Comparison of ENCODE assay signal across 8 mouse cellular contexts in the genomic region with DNA sequence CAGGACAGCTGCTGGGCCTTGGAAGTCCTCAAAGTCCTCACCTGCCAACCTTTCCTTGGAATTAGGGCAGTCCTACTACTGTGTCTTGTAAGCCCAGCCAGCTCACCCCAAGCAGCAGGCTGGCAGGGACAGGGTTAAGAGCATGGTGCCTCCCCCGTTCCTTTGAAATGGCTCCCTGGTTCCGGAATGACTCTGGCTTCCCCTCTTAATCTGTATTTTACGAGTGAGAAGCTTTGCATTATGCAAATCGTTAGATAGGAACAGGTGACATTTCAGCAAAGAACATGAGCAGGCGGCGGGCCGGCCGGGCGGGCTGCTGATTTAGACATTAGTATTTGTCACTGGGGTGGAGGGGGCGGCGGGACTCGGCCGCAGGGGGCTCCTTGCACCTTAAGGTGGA.
A peak's percentile ranks its signal among the peaks of the same experiment; 100 is the strongest.
DNase-seq lines count a peak whose midpoint lies in the region; ATAC-seq and TF ChIP-seq lines count a peak whose summit lies in the region.

No protein-coding gene starts in this region.

- H3K9ac ChIP-seq in hindbrain, embryonic 16.5 days (ENCODE audit: low read depth, low read length), result no peak overlapping the region; the same call in 1 of the 2 replicates
- no peak overlapping the region; the same call in 1 of the 2 replicates for H3K9ac ChIP-seq in neural tube, embryonic 15.5 days (replicated peaks)

- peak; percentile 51; the same call in 1 of the 2 replicates for ATAC-seq in hindbrain, embryonic 16.5 days
- peak; percentile 52; the same call in 1 of the 2 replicates for ATAC-seq in neural tube, embryonic 15.5 days (ENCODE audit: low FRiP score)

- 1% methylated on average over 13 of the region's 13 CpGs for WGBS in hindbrain, embryonic 16.5 days
- WGBS in neural tube, embryonic 15.5 days, result 2% methylated on average over 13 of the region's 13 CpGs

- peaks cover 17% of the 10 kb centered on the region for H3K4me1 ChIP-seq in hindbrain, embryonic 16.5 days (ENCODE audit: control insufficient read depth, insufficient read depth, low read depth, low read length)
- peaks cover 23% of the 10 kb centered on the region for H3K4me1 ChIP-seq in neural tube, embryonic 15.5 days

- peak overlapping the region; percentile 16 for H3K4me3 ChIP-seq in hindbrain, embryonic 16.5 days (ENCODE audit: low read length)
- H3K4me3 ChIP-seq in neural tube, embryonic 15.5 days (replicated peaks), result peak overlapping the region; percentile 19
- H3K4me3 ChIP-seq in gastrocnemius, adult 2 months, result no peak overlapping the region

- intact Hi-C loops in gastrocnemius, adult 2 months (cut with DNase I), result no loop called here

- no peaks in the 10 kb centered on the region for H3K9me3 ChIP-seq in hindbrain, embryonic 16.5 days (ENCODE audit: control insufficient read depth, low read length)
- H3K9me3 ChIP-seq in neural tube, embryonic 15.5 days (replicated peaks), result no peaks in the 10 kb centered on the region

- H3K27me3 ChIP-seq in hindbrain, embryonic 16.5 days (replicated peaks; ENCODE audit: control insufficient read depth, insufficient read depth, low read length), result peaks cover 29% of the 10 kb centered on the region
- H3K27me3 ChIP-seq in neural tube, embryonic 15.5 days (replicated peaks), result peaks cover 87% of the 10 kb centered on the region

- DNase-seq in kidney, postnatal 4 days, result peak; percentile 38 to 49
- DNase-seq in kidney, adult 18-20 months, result no peak
- peak; percentile 48 for DNase-seq in brain, adult 2 months (ENCODE audit: low read depth, low spot score)
- DNase-seq in adrenal gland, postnatal 10 days, result no peak
- no peak for DNase-seq in c-Kit-positive CD71-positive TER-119-positive erythroid progenitor cells, embryonic 14.5 days (ENCODE audit: low spot score)
- DNase-seq in gastrocnemius, adult 2 months, result no peak

- H3K36me3 ChIP-seq in hindbrain, embryonic 16.5 days (ENCODE audit: control insufficient read depth, insufficient read depth, low read length), result no peaks in the 10 kb centered on the region
- H3K36me3 ChIP-seq in neural tube, embryonic 15.5 days, result no peaks in the 10 kb centered on the region

- no peak overlapping the region for H3K27ac ChIP-seq in hindbrain, embryonic 16.5 days (ENCODE audit: low read depth, low read length)
- H3K27ac ChIP-seq in neural tube, embryonic 15.5 days (replicated peaks), result no peak overlapping the region
- H3K27ac ChIP-seq in gastrocnemius, adult 2 months, result no peak overlapping the region

- TF ChIP-seq CTCF in gastrocnemius, adult 2 months (IDR thresholded peaks at IDR 0.05), result no peak

- H3K4me2 ChIP-seq in hindbrain, embryonic 16.5 days (ENCODE audit: low read length), result peak overlapping the region; percentile 46
- peak overlapping the region; percentile 46 for H3K4me2 ChIP-seq in neural tube, embryonic 15.5 days

Comparison
In these comparisons a context has a peak if more than half of its experiments do, and no peak if none do; other contexts are left out.
1. DNase-seq: peak in kidney, postnatal 4 days (2 of 2) and brain, adult 2 months (single experiment); none in kidney, adult 18-20 months (single experiment), adrenal gland, postnatal 10 days (single experiment), c-Kit-positive CD71-positive TER-119-positive erythroid progenitor cells, embryonic 14.5 days (single experiment) and gastrocnemius, adult 2 months (single experiment).